Mouse (Mus musculus): ENCODE measurements around the gene Exoc3l4.

- TF ChIP-seq USF1 (IDR thresholded peaks at IDR 0.05; ENCODE audit: low read depth), result no peak
- TF ChIP-seq POLR2A (IDR thresholded peaks at IDR 0.05; ENCODE audit: insufficient read length, low read depth), result no peak
These were observed 31.3 kb downstream of the Exoc3l4 start for GRCm38 (mm10) chr12:111447898-111448760.
